Mouse (Mus musculus) olfactory bulb, adult 2 months (tissue): ENCODE measurements around the gene Paqr3. TPM values are rescaled to one million over a fixed set of nuclear protein-coding genes. Genes with fewer than 3 reads are reported as not detected.

Source experiments
- H3K27ac ChIP-seq: fragments of 200-500 bp; 2 replicates; pipeline ENCODE4 v1.5.1; 2012; ENCODE audit warnings: low read depth, low read length; ENCODE audit not compliant: insufficient read depth
- H3K4me1 ChIP-seq: fragments of 200-500 bp; 2 replicates; pipeline ENCODE4 v1.6.1; 2012; ENCODE audit warnings: low read length; ENCODE audit not compliant: control insufficient read depth, insufficient read depth
- H3K4me3 ChIP-seq: fragments of 200-500 bp; 2 replicates; pipeline ENCODE4 v1.5.1; 2012; ENCODE audit warnings: mild to moderate bottlenecking, low read depth, low read length, moderate library complexity; ENCODE audit not compliant: insufficient read depth
- CTCF ChIP-seq: fragments of 200-500 bp; IDR thresholded peaks from 2 replicates; pipeline ENCODE4 v1.5.1; 2012; ENCODE audit warnings: low read depth, mild to moderate bottlenecking, low read length, moderate library complexity; ENCODE audit not compliant: insufficient read depth
- POLR2A ChIP-seq: fragments of 200-500 bp; IDR thresholded peaks from 2 replicates; pipeline ENCODE4 v1.6.1; 2012; ENCODE audit warnings: mild to moderate bottlenecking, low read depth, low read length, moderate library complexity; ENCODE audit not compliant: insufficient read depth
- WGBS: fragments of 180-500 bp; shearing (Covaris S2); methylation state at CpG from one replicate; pipeline ENCODE4 v1.1.7; 2018; 5-methylcytosine and 5-hydroxymethylcytosine counted together
- polyA plus RNA-seq: library from polyadenylated mRNA; stranded (reverse); fragments of >200 nt; gene quantifications from 2 replicates; pipeline ENCODE4 v1.2.4, GENCODE M21; 2012; ENCODE audit warnings: low replicate concordance; ENCODE audit not compliant: missing spikeins, insufficient read depth, insufficient read length

Gene Paqr3
- polyA plus RNA-seq, 1 experiment = not detected

DNA sequence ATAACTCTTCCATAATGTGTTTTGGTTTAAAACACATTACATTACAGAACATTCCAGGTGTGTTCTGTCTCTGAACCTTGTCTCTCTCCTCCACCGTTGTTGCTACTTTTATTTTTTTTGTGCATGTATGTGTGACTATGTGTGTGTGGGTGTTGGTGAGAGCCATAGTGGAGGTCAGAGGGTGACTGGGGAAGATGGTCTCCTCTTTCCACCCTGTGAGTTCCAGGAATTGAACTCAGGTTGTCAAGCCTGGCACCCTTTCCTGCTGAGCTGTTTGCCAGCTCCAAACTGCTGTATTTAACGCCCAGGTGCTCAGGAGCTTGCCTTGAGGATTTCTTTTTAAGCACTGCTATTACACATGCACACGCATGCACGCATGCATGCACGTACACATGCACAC is 35.2 kb downstream of the Paqr3 start:
- 92% methylated on average over 5 of the region's 5 CpGs for WGBS
- Histone ChIP-seq H3K27ac (no peak overlapping the region), H3K4me3 (no peak overlapping the region), H3K4me1 (no peaks in the 10 kb centered on the region)
- TF ChIP-seq CTCF = no peak
- no peak for TF ChIP-seq POLR2A

DNA sequence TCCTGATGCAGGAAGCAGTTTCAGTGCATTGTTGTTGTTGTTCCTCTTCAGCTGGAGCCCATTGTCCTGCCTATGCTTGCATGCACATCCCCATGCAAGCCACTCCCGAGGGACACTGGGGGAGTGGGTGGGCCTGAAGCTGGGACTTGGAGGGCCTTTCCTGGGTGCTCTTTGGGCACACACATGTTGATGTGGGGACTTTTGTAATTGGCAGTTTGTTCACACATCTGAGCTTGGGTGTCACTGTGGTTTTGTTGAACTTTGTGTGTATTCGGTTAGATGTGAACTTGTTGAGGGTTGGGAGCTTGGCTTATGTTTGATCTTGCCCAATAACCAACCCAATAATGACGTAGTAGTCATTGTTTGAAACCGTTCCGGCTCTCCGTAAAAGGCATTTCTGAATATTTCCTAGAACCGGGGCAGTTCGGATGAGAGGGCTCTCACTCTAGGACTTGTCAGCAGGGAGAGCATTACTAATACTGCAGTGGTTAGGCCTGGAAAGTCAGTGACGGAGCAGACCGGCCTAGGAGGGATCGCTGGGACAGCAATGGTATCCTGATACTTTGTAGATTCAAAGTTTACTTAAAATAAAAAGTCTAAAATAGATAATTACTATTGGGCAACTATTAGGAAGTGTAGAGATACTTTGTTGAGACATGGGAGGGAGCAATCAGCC is 35.8 kb downstream of the Paqr3 start:
- Histone ChIP-seq H3K4me1 (no peaks in the 10 kb centered on the region), H3K4me3 (no peak overlapping the region), H3K27ac (no peak overlapping the region)
- 93% methylated on average over 11 of the region's 11 CpGs for WGBS
- no peak for TF ChIP-seq CTCF
- no peak for TF ChIP-seq POLR2A

DNA sequence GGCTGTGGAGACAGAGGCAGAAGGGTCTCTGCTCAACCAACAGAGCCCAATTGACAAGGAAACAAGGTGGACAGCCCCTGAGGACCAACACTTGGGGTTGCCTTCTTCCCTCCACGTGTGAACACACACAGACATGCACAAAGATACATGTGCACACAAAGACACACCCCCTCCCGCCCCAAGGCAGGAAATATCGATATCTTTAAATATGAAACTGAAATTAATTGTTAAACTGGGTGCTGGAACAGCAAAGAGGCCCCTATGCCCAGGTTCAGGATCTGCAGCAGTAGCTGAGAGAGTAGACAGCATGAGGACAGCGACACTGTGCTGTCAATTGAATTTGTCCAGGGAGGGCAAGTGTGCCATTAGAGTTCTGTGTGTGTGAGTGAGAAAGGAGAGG is 45.6 kb downstream of the Paqr3 start:
- no peak overlapping the region for H3K4me3 ChIP-seq
- TF ChIP-seq CTCF (no peak), POLR2A (no peak)
- WGBS = 89% methylated on average over 4 of the region's 4 CpGs
- no peak overlapping the region for H3K27ac ChIP-seq
- no peaks in the 10 kb centered on the region for H3K4me1 ChIP-seq

DNA sequence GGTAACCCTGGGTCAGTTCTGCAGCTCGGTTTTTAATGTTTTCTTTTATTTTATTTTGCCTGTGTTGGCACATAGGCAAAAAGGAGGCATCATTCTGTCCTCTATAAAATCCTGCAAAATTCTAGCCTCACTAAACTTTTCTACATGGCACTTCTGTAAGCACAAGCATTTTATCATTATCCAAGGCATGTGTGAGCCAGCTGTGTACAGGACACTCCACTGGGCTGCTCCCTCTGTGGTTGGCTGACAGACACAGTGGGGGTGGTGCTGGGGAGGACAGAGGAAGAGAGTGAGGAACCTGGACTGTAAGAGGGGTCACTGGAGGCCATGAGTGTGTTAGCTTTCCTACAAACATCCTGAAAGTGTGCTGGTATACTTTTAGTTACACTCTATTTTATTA is 49.4 kb downstream of the Paqr3 start:
- Histone ChIP-seq H3K27ac (no peak overlapping the region), H3K4me3 (no peak overlapping the region), H3K4me1 (no peaks in the 10 kb centered on the region)
- WGBS = 76% methylated on average over 1 of the region's 1 CpGs
- TF ChIP-seq CTCF (no peak), POLR2A (no peak)

DNA sequence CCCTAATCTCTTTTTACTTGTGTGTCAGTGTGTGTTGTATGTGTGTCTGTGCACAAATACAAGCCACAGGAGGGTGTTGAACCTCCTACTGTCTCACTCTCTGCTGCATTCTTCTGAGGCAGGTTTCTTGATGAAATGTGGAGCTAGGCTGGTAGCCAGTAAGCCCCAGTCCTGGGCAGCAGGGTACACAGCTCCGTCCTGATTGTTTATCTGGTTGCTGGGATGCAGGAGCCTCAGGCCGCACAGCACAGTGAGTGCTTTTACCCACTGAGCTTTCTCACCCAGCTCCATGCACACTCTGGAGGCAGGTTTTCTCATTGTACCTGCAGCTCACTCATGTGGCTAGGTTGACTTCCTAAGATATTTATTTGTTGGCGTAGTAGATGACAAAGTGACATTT is 50.5 kb downstream of the Paqr3 start:
- Histone ChIP-seq H3K4me3 (no peak overlapping the region), H3K4me1 (no peaks in the 10 kb centered on the region), H3K27ac (no peak overlapping the region)
- TF ChIP-seq POLR2A (no peak), CTCF (no peak)
- 77% methylated on average over 3 of the region's 3 CpGs for whole genome bisulfite sequencing

DNA sequence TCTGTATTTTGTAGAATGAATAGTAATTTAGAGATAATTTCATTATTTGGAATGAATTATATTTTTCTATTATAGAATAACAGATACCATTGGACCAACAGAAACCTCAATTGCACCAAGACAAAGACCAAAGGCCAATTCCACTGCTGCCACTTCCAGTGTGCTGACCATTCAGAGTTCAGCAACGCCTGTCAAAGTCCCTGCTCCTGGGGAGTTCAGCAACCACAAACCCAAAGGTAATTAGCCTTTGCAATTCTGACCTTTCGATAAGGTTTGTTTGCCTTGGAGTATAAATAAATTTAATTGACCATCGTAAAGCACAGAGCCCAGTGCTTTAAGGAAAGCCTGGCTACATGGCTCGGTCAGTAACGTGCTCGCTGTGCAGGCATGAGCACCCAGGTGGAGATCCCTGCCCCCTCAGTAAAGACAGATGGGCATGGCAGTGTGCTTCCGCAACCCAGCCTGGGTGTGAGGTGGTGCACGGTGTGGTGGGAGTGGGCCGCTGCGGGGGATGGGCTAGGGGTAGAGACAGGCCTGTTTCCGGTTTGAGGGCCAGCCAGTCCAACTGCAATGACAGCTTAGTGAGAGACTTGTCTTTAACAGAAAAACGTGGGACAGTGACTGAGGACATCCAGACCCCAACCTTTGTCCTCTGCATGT is 54.5 kb downstream of the Paqr3 start:
- Histone ChIP-seq H3K4me1 (no peaks in the 10 kb centered on the region), H3K4me3 (no peak overlapping the region), H3K27ac (no peak overlapping the region)
- WGBS = 92% methylated on average over 12 of the region's 12 CpGs
- TF ChIP-seq CTCF = no peak
- TF ChIP-seq POLR2A = no peak

DNA sequence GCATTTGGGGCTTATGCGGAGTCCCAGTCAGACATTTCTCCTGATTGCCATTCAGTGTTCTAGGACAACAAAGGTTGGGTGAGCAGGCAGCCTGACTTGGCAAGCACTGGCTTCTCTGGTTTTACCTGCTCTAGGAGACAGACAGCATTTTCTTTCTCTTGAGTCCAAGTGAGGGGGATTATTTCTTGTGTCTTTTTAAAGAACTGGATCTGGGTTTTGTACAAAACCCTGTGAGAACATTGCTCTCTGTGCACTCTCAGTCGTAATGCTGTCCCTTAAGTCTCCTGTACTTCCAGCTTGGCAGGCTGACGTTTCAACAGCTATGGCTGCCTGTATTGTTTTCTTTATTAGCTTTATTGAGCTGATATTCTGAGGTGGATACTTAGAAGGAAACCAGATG is 55.0 kb downstream of the Paqr3 start:
- Histone ChIP-seq H3K4me1 (no peaks in the 10 kb centered on the region), H3K27ac (no peak overlapping the region), H3K4me3 (no peak overlapping the region)
- WGBS = 71% methylated on average over 3 of the region's 3 CpGs
- TF ChIP-seq POLR2A = no peak
- no peak for TF ChIP-seq CTCF

DNA sequence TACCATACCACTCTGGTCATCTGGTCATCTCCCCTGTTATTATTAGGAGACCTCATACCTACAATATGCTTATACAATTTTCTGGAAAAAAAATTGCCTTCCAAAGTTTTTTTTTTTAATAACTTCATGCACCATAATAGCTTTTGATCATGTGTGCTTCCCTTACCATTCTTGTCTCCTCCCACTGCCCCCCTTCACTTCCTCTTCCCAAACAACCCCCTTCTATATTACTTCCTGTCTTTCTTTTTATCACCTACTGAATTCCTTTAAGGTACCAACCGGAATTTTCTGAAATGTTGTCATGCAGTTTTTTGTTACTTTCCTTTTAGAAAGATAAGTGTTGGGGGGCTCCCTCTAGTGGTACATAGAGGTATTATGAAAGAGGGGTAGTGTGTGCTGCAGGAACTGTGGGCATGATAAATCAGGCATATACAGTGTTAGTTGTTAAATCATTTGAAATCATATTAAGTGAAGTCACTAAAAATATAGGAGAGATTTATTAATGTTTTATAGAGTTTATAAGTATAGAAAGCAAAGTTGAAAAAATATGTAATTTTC is 55.8 kb downstream of the Paqr3 start:
- TF ChIP-seq CTCF = no peak
- no peak for TF ChIP-seq POLR2A
- H3K4me3 ChIP-seq = no peak overlapping the region
- H3K27ac ChIP-seq = no peak overlapping the region
- WGBS = 1% methylated on average over 1 of the region's 1 CpGs
- no peaks in the 10 kb centered on the region for H3K4me1 ChIP-seq

DNA sequence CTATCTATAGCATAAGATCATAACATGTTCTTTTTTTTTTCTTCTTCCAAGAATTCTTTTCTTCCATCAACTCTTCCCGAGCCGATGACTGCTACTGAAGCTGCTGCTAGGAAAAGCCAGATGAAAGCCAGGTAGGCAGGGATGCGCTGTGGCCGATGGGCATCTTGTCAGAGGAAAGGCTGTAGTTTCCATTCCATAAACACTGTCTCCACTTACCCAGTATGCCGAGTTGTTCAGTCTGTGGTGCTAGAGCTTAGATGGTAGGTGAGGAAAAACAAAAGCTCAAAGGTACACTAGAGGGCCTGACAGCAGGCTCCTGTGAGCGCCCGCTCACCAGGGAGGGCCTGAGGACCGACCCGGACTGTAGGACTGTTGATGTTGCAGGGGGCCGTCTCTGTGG is 56.6 kb downstream of the Paqr3 start:
- Histone ChIP-seq H3K27ac (no peak overlapping the region), H3K4me1 (no peaks in the 10 kb centered on the region), H3K4me3 (no peak overlapping the region)
- 86% methylated on average over 10 of the region's 10 CpGs for WGBS
- no peak for TF ChIP-seq CTCF
- no peak for TF ChIP-seq POLR2A
